Mouse (Mus musculus) midbrain, embryonic 15.5 days (tissue): ENCODE measurements at regions not wholly inside any gene's neighbourhood (a gene's known extent, or its start where the extent isn't known, plus 50 kb on each side); places are given as distances from the start of the nearest gene placed in this dataset.

Source experiments
- ATAC-seq: fragments of 200-750 bp; cut with Nextera tagmentation; replicated peaks from 2 replicates; pipeline ENCODE4 v1.8.0; 2017; ENCODE audit warnings: moderate TSS enrichment
- H3K27ac ChIP-seq: fragments of 300-500 bp; sonication (generic); 2 replicates; pipeline ENCODE4 v1.5.1; 2015; ENCODE audit warnings: mild to moderate bottlenecking, inconsistent platforms
- H3K27me3 ChIP-seq: fragments of 300-500 bp; sonication (generic); replicated peaks from 2 replicates; pipeline ENCODE4 v1.6.1; 2015; ENCODE audit warnings: inconsistent platforms
- H3K36me3 ChIP-seq: fragments of 300-500 bp; sonication (generic); replicated peaks from 2 replicates; pipeline ENCODE4 v1.6.1; 2015; ENCODE audit warnings: inconsistent platforms
- H3K4me1 ChIP-seq: fragments of 300-500 bp; sonication (generic); 2 replicates; pipeline ENCODE4 v1.6.1; 2015; ENCODE audit warnings: inconsistent platforms
- H3K4me2 ChIP-seq: fragments of 300-500 bp; sonication (generic); 2 replicates; pipeline ENCODE4 v1.6.1; 2015; ENCODE audit warnings: inconsistent platforms, mild to moderate bottlenecking, moderate library complexity
- H3K4me3 ChIP-seq: fragments of 300-500 bp; sonication (generic); 2 replicates; pipeline ENCODE4 v1.5.1; 2015; ENCODE audit warnings: mild to moderate bottlenecking, inconsistent platforms
- H3K9ac ChIP-seq: fragments of 300-500 bp; sonication (generic); 2 replicates; pipeline ENCODE4 v1.6.1; 2015; ENCODE audit warnings: mild to moderate bottlenecking, inconsistent platforms
- H3K9me3 ChIP-seq: fragments of 300-500 bp; sonication (generic); 2 replicates; pipeline ENCODE4 v1.6.1; 2016; ENCODE audit warnings: inconsistent platforms
- WGBS: fragments of 180-500 bp; shearing (Covaris S2); methylation state at CpG from one replicate; pipeline ENCODE4 v1.1.7; 2015; ENCODE audit warnings: mixed read lengths; 5-methylcytosine and 5-hydroxymethylcytosine counted together

- ATAC-seq, result no peak
- 73% methylated on average over 2 of the region's 2 CpGs for WGBS
Observed at GRCm38 (mm10) chr5:4536790-4537189, 221.0 kb downstream of the Fzd1 start.

DNA sequence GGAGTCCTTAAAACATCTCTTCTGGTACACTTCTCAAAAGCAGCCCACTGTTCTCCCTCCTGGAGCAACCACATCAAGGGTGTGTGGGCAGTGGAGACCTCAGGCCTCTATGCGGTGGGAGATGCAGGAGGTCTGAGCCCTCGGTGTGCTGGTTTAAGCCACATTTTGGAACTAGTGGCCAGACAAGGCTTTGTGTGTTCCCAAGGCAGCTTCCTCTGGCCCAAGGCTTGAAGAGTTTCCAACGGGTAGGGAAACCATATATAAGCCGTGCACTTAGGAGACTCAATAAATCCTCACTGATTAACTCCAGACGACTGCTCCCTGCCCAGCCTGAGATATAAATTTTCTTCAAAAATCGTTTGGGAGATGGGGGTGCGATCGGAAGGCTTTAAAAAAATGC, 221.9 kb downstream of the Fzd1 start:
- no peaks in the 10 kb centered on the region for H3K27me3 ChIP-seq
- H3K4me3 ChIP-seq, result no peak overlapping the region
- H3K4me1 ChIP-seq, result no peaks in the 10 kb centered on the region
- WGBS, result 78% methylated on average over 8 of the region's 8 CpGs
- no peaks in the 10 kb centered on the region for H3K9me3 ChIP-seq
- H3K4me2 ChIP-seq, result no peak overlapping the region
- no peak overlapping the region for H3K9ac ChIP-seq
- no peaks in the 10 kb centered on the region for H3K36me3 ChIP-seq
- no peak overlapping the region for H3K27ac ChIP-seq
- no peak for ATAC-seq

More at GRCm38 (mm10) chr5:4536790-4537189, 221.0 kb downstream of the Fzd1 start:
- no peak overlapping the region for H3K4me3 ChIP-seq
- no peak overlapping the region for H3K9ac ChIP-seq
- H3K27me3 ChIP-seq, result no peaks in the 10 kb centered on the region
- H3K4me2 ChIP-seq, result no peak overlapping the region
- H3K9me3 ChIP-seq, result no peaks in the 10 kb centered on the region
- H3K4me1 ChIP-seq, result no peaks in the 10 kb centered on the region
- no peak overlapping the region for H3K27ac ChIP-seq
- no peaks in the 10 kb centered on the region for H3K36me3 ChIP-seq

DNA sequence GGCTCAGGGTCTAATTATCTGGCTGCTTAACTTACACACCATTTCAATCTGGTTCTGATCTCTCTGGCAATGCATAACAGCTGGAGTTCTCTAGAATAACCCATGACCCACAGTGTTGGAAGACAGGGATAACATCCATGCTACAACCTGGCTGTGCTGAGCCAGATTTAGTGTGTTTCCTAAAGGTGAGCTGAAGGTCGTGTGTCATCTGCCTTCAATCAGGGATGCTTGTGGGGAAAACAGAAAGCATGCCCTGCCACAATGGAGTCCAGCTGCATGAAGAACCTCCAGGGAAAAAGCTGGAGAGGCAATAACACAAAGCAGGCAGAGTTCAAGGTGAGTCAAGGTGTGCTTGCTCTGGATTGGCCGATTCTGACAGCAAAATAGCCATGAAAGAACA, 223.3 kb downstream of the Fzd1 start:
- Histone ChIP-seq H3K4me3 (no peak overlapping the region), H3K4me2 (no peak overlapping the region), H3K9me3 (no peaks in the 10 kb centered on the region), H3K4me1 (peaks cover 11% of the 10 kb centered on the region; the same call in 1 of the 2 replicates), H3K36me3 (no peaks in the 10 kb centered on the region), H3K27ac (no peak overlapping the region), H3K27me3 (no peaks in the 10 kb centered on the region), H3K9ac (no peak overlapping the region)
- 85% methylated on average over 2 of the region's 2 CpGs for WGBS
- no peak for ATAC-seq

GRCm38 (mm10) chr5:4530236-4531067, 227.4 kb downstream of the Fzd1 start:
- peak; percentile 20; the same call in 1 of the 2 replicates for ATAC-seq
- 21% methylated on average over 10 of the region's 10 CpGs for WGBS
- H3K27ac ChIP-seq, result no peak overlapping the region
- H3K4me1 ChIP-seq, result peaks cover 11% of the 10 kb centered on the region; the same call in 1 of the 2 replicates
- no peaks in the 10 kb centered on the region for H3K27me3 ChIP-seq
- no peak overlapping the region for H3K4me3 ChIP-seq
- no peaks in the 10 kb centered on the region for H3K36me3 ChIP-seq
- H3K4me2 ChIP-seq, result no peak overlapping the region
- no peak overlapping the region for H3K9ac ChIP-seq
- H3K9me3 ChIP-seq, result no peaks in the 10 kb centered on the region

DNA sequence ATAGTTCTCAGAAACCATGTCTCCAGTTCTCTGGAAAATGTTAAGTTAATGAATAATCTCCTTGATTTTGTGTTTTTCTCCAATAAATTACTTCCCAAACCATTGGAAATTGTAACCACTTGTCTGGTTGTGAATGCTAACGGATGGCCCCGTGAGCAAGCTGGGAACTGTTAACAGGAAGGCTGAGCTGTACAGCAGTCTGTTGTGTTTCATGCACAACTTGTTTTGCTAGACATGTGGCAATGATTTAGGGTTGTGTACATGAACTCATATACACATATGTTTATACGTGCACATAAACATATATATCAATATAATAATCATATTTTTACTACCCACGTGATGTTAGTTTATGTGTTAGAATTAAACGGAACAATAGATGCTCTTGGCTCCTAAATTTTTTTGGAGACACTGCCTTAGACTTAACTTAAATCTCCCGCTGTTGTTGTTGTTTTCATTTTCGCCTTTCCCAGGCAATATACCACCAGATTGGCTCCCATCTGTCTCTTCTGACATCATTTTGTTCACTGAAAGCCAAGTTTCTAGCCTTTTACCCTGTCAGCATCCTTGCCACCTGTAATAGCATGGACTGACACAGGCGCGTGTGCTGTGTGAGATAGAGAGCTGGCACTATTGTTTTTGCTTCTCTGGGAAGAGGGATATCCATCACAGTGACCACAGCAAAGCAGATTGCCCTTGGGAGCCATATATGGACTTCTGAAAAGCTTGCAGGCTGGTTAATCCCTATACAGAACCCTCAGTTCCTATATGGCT, 231.6 kb downstream of the Fzd1 start:
- H3K4me1 ChIP-seq, result peaks cover 11% of the 10 kb centered on the region; the same call in 1 of the 2 replicates
- no peaks in the 10 kb centered on the region for H3K36me3 ChIP-seq
- H3K27ac ChIP-seq, result no peak overlapping the region
- no peaks in the 10 kb centered on the region for H3K9me3 ChIP-seq
- no peak overlapping the region for H3K9ac ChIP-seq
- H3K4me2 ChIP-seq, result no peak overlapping the region
- WGBS, result 87% methylated on average over 9 of the region's 9 CpGs
- no peak overlapping the region for H3K4me3 ChIP-seq
- H3K27me3 ChIP-seq, result no peaks in the 10 kb centered on the region
- ATAC-seq, result no peak

DNA sequence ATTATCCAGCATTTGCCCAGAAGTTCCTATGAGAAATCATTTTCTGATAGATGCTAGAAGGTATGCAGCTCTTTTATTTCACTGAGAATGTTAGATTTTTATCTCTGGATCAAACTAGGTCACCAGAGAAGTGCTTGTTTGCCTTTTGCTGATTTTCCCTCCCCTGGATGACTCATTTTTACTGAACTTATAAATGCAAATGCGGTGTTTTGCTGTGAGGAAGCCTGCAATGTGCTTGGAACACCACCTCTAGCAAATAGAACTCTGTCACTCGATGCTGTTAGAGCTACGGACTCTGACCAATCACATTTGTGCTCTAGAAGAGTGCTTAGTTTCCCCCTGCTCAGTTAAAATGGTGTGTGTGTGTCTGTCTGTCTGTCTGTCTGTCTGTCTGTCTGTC, 257.2 kb downstream of the Fzd1 start:
- 93% methylated on average over 3 of the region's 3 CpGs for WGBS
- no peaks in the 10 kb centered on the region for H3K9me3 ChIP-seq
- H3K36me3 ChIP-seq, result no peaks in the 10 kb centered on the region
- H3K9ac ChIP-seq, result no peak overlapping the region
- H3K4me2 ChIP-seq, result no peak overlapping the region
- H3K27me3 ChIP-seq, result no peaks in the 10 kb centered on the region
- H3K4me3 ChIP-seq, result no peak overlapping the region
- no peak for ATAC-seq
- H3K27ac ChIP-seq, result no peak overlapping the region
- peaks cover 25% of the 10 kb centered on the region for H3K4me1 ChIP-seq

DNA sequence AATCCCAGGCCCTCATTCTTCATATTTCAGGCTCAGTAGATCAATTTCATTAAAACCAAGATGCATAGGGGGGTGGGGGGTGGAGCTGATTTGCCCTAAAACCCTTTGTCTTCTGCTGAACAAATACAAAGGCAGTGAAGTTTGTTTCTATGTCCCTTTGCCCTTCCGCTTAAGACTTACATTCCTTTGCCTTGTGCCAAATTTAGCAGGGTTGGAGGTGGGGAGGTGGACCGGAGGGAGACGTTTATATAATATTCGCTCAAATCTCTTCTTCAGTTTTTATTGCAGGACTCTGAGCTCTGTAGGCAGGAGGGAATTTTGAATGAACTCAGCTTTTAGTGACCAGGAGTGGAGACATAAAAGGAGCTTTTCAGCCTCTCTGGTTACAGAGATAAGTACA, 258.8 kb downstream of the Fzd1 start:
- no peak overlapping the region for H3K27ac ChIP-seq
- H3K4me3 ChIP-seq, result no peak overlapping the region
- no peak overlapping the region for H3K9ac ChIP-seq
- no peak overlapping the region for H3K4me2 ChIP-seq
- no peak for ATAC-seq
- no peaks in the 10 kb centered on the region for H3K27me3 ChIP-seq
- H3K36me3 ChIP-seq, result no peaks in the 10 kb centered on the region
- no peaks in the 10 kb centered on the region for H3K9me3 ChIP-seq
- H3K4me1 ChIP-seq, result peaks cover 25% of the 10 kb centered on the region
- 19% methylated on average over 4 of the region's 4 CpGs for WGBS

- H3K9me3 ChIP-seq, result no peaks in the 10 kb centered on the region
- H3K4me3 ChIP-seq, result no peak overlapping the region
- no peaks in the 10 kb centered on the region for H3K27me3 ChIP-seq
- H3K4me1 ChIP-seq, result peaks cover 25% of the 10 kb centered on the region
- H3K4me2 ChIP-seq, result no peak overlapping the region
- 63% methylated on average over 3 of the region's 3 CpGs for WGBS
- no peak overlapping the region for H3K27ac ChIP-seq
- no peaks in the 10 kb centered on the region for H3K36me3 ChIP-seq
- ATAC-seq, result no peak
- no peak overlapping the region for H3K9ac ChIP-seq
Observed at GRCm38 (mm10) chr5:4498425-4498824, 259.4 kb downstream of the Fzd1 start.

DNA sequence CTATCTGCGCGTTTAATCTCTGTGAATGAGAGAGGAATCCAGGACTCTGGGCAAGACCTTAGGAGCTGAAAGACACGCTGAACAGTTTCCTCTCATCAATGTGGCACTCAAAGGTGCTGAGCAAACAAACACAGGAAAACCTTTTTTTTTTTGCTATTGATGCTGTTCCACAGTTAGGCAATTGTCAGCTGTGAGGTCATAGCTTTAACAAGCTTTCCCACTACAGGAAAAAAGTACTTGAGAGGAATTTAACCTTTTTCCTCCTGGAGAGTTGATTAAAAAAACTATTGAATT, 261.0 kb downstream of the Fzd1 start:
- Histone ChIP-seq H3K9ac (no peak overlapping the region), H3K4me2 (peak overlapping the region; percentile 14), H3K27me3 (no peaks in the 10 kb centered on the region), H3K27ac (no peak overlapping the region), H3K4me3 (no peak overlapping the region), H3K9me3 (no peaks in the 10 kb centered on the region), H3K36me3 (no peaks in the 10 kb centered on the region), H3K4me1 (peaks cover 25% of the 10 kb centered on the region)
- WGBS, result 27% methylated on average over 3 of the region's 3 CpGs
- ATAC-seq, result peak; percentile 31; the same call in 1 of the 2 replicates

DNA sequence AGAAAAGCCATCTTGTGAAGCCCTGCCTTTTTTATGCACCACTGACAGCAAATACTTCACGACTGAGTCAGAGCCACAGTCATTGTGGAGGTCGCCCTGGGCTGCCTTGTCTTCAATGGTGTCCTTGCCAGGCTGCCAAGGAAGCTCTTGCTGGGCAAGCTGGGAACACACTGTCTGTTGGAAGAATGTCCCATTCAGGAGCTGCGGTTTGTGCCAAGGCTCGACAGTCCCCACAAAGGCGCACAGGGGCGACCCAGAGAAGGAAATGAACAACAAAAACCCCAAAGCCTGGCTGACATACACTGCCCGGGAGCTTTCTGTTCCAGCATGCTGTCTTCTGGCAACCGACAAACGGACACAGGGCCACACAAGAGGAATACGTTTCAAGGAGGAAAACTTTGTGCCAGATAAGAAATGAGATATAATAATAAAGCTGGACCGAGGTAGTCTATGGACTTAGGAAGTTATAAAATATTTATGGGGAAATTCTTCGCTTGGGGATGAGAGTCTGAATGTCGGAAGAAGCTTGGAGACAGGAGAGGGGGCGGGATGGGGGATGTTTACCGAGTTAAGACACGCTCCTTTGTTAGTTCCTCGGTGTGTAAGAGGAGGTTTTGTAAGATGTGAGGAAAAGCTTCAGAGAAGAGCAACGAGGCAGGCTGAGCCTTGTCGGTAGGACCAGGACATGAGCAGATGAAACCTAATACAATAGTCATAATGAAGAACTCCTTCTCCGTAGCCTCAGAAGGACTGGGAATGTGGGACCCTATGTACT, 261.5 kb downstream of the Fzd1 start:
- Histone ChIP-seq H3K4me1 (peaks cover 25% of the 10 kb centered on the region), H3K9me3 (no peaks in the 10 kb centered on the region), H3K27ac (no peak overlapping the region), H3K36me3 (no peaks in the 10 kb centered on the region), H3K9ac (no peak overlapping the region), H3K27me3 (no peaks in the 10 kb centered on the region), H3K4me2 (peak overlapping the region; percentile 14), H3K4me3 (no peak overlapping the region)
- ATAC-seq, result peak; percentile 75
- WGBS, result 8% methylated on average over 20 of the region's 20 CpGs

GRCm38 (mm10) chr5:4495482-4495881, 262.4 kb downstream of the Fzd1 start:
- Histone ChIP-seq H3K27me3 (no peaks in the 10 kb centered on the region), H3K27ac (no peak overlapping the region), H3K4me1 (peaks cover 25% of the 10 kb centered on the region), H3K4me2 (no peak overlapping the region), H3K4me3 (no peak overlapping the region), H3K36me3 (no peaks in the 10 kb centered on the region), H3K9ac (no peak overlapping the region), H3K9me3 (no peaks in the 10 kb centered on the region)
- ATAC-seq, result 0 out of 2 replicates have a peak, but pooled peaks have one; percentile 13
- WGBS, result 47% methylated on average over 6 of the region's 6 CpGs
